Mouse (Mus musculus) embryo, embryonic 11.5 days (tissue): ENCODE measurements around the gene Ush1c.
"Not testable (repeated sequence)": the region's sequence is repeated elsewhere in the genome, so short reads cannot be mapped to it uniquely, and the experiment has no call there.

Source experiments
- DNase-seq: peaks from one replicate; pipeline ENCODE4 v3.0.0-alpha.2; 2012; ENCODE audit warnings: low read depth, low spot score

Gene Ush1c

DNA sequence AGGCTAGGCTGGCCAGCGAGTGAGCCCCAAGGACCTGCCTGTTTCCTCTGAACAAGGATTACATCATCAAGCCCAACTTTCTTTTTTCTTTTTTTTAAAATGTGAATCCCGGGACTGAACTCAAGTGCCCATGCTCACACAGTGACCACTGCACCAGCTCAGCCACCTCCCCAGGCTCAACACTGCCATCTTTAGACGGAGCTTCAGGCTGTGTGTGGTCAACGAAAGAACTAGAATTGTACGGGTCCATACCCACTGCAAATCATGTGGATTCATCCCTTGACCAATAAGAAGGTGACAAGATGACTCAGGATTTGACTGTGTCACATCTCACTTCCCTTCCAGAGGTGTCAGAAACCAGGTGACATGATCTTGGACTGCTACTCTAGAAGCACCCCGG is 33.5 kb downstream of the Ush1c start:
- DNase-seq: no peak

DNA sequence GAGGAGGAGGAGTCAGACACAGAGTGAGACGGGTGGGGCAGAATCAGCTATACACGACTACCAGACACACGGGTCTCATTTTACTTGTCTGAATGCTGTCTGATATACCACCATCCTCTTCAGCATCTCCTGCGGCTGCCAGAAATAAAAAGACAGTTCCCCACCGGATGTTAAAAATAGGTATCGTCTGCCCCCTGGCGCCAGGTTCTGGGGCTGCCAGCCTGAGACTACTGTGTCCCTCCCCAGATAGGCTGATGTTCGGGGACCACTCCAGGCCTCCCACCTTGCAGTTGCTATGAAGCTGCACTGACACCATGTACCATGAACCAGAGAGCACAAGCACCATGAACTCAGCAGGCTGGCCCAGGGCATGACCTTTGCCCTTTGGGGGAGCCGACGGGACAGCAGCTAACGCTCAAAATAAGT is 34.2 kb downstream of the Ush1c start:
- DNase-seq: no peak

DNA sequence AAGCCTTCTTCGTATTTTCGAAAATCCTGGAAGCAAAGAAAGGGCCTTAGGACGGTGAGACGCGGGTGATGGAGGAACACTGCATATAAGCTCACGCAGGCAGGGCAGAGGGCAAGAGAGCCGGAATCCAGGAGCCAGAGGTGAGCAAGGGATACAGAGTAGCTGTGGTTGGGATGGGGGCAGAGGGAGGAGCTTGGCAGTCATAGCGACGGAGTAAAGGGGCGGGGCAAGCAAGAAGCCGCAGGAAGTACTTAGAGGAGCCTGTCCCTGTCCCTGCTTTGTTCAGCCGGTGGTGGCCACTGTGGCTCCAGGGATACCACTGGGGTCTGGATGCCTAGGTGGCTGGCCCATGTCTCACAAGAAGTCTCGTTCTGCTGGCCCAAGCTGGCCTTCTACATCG is 36.7 kb downstream of the Ush1c start:
- no peak for DNase-seq

DNA sequence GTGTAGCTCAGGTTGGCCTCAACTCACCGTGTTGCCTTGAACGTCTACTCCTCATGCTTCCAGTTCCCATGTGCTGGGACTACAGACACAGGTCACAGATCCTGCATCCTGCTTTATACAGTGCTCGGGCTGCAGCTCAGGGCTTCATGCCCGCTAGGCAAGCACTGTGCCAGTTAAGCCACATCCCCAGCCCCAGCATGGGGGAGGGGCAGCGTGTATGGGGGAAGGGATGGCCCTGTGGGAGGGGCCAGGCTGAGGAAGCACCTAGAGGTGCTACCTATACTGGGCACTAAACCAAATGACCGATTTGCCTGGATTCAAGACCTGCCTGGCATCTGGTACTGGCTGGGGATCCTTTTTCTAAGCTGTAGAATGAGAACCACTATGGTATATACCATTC is 38.3 kb downstream of the Ush1c start:
- DNase-seq: no peak

DNA sequence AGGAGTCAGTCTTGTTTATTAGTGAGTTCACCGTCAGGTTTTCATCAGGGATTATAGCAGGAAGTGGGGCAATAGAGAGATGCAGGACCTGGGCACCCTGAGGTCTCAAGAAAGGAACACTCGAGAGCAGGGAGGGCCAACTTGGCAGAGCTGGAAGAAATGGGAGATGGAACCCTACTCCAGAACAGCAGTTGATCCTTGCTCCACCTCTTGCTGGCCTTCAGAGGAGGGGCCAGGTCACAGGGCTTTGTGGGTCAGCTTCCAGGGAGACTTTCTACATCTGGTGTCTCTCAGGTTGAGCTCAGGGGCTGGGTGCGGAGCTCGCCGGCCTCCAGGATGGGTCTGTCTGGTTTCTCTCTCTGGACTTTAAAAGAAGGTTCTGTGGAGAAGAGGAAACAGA is 42.9 kb downstream of the Ush1c start:
- no peak for DNase-seq

DNA sequence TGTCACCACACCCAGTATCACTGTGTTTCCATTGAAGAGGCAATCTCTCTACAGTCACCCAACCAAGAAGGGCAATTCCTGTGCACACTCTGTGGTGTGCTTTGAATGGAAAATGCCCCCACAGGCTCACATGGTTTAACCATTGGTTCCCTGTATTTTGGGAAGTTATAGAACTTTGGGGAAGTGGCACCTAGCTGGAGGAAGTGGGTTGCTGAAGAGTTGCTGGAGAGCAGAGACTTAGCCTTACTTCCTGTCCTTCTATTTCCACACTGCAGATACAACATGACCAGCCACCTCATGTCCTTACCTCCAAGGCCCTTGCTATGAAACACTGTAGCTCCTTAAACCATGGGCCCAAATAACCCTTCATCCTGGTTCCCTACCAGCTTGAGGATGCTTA is 54.1 kb downstream of the Ush1c start:
- DNase-seq: no peak

DNA sequence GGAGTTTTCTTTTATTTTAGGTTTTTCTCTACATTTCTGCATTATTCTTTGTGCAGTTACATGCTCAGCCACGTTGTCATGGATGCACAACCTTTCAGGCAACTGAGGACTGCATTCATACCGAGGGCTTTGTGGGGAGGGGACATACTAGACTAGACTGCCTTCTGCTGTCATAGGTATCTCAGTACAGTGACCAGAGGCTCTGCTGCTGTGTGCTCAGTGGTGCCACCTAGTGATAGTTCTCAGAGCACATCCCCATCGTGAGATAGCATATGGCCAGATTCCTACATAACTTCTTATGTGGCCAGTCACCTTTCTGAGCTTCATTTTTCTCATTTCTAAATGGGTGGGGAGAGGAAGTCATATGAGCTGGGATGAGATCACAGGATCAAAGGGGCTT is 56.7 kb downstream of the Ush1c start:
- peak; percentile 46 for DNase-seq

DNA sequence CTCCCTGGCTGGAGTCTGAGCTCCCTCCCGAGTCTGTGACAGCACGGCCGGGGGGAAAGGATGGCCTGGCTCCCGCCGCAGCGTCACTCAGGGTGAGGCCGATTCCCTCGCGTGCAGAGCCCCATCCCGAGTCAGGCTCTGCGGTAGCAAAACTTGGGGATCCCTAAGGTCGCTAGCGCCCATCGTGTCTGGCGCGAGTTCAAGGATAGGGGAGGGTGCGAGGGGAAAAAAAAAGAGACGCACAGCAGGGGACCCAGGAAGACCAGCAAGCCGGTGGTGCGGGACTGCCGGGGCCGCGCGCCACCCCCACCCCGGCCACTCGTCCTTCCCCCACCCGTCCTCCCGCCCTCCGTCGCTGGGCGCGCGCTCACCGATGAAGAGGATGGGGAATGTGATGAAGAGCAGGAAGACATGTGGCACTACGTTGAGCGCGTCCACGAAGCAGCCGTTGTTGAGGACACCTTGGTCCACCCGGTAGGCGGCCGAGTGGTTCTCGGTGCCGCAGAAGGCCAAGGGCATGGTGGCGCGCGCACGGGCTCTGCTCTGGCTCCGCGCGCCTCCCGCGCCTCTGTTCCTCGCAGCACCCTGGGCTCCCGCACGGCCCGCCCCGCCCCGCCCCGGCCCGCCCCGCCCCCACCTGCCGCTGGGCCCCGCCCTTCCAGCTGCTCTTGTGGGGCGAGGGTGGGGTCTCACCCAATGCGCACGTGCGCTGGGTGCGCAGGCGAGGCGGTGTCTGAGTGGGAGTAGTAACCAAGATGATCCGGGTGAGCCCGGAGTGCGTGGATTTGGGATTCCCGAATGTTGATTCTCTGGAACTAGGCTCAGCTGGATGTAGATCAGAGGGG is 58.6 kb downstream of the Ush1c start, which contains the start of gene Abcc8:
Abcc8 (minus strand) TSS at position 603 of the 845 bp plus-strand sequence.
- no peak for DNase-seq

DNA sequence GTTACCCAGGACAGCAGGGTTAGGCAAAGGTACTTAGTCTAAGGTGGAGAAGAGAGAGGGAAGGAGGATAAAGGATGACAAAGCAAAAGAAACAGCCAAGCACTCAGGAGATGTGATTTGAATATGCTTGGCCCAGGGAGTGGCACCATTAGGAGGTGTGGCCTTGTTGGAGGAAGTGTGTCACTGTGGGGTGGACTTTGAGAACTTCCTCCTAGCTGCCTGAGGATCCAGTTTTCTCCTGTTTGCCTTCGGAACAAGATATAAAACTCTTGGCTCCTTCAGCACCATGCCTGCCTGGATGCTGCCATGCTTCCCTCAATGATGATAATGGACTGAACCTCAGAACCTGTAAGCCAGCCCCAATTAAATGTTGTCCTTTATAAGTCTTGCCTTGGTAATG is 69.3 kb downstream of the Ush1c start:
- not testable (repeated sequence) for DNase-seq

DNA sequence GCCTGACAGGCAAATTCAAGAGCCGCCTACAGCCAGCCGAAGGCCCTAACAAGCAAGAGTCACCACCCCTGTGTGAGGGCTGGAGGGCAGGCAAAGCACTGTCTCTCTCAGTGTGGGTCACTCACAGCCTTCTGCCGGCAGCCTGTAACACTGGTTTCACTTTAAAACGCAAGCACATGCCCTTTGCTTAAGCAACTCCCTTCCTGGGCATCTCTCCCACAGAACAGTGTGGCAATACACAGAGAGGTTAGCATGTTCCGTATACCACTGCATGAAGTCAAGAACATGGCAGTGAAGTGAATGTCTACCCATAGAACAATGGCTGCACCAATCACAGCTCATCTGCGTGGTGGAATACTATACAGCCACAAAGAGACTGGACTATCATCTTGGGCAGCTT is 69.9 kb downstream of the Ush1c start:
- no peak for DNase-seq

DNA sequence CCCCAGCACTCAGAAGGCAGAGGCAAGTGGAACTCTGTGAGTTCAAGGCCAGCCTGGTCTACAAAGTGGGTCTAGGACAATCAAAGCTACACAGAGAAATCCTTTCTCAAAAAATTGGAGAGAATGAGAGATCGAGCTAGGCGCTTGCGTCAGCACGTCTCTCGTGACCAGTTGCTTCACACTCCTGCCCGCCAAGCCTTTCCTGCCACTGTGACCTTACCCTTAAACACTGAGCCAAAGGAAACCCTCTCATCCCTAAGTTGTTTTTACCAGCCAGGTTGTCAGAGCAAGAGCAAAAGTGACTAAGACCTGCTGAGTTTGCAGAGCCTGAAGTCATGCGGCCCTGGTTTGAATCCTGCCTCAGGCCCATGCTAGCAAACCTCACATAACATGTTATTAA is 70.4 kb downstream of the Ush1c start:
- DNase-seq: no peak

DNA sequence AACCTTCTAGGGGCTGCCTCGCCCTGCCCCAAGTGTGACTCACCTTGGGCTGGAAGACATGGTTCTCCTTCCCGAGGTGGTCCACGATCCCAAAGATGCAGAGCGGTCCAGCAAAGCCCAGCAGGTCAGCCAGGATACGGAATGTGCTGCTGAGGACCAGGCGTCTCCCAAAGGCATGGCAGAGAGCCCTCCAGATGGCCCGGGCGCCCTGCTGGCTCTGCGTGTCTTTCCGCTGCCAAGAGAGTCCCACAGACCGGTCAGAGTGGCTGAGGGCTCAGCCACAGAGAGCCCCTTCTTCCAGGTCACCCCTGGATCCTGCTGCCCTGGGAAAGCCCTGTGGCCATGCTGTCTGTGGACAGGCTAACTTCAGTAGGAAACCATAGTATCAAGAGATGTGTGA is 72.4 kb downstream of the Ush1c start:
- no peak for DNase-seq

DNA sequence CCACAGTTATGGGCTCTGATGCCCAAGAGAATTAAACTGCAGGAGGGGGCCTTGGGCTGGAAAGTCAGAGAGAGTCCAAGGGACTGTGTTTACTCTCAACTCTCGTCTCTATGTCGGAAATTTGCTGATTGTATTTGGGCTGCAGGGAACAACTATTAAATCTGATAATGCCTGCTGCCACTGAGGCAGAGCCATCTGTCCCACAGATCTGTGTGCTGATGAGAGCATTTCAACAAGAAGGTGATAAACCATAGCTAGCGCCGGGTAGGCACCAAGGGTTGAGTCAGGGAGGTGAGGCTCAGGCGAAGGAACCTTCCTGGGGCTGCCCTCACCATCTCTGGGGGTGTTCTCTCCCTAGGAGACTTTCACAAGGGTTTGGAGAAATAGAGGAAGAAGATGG is 75.6 kb downstream of the Ush1c start:
- DNase-seq: no peak

DNA sequence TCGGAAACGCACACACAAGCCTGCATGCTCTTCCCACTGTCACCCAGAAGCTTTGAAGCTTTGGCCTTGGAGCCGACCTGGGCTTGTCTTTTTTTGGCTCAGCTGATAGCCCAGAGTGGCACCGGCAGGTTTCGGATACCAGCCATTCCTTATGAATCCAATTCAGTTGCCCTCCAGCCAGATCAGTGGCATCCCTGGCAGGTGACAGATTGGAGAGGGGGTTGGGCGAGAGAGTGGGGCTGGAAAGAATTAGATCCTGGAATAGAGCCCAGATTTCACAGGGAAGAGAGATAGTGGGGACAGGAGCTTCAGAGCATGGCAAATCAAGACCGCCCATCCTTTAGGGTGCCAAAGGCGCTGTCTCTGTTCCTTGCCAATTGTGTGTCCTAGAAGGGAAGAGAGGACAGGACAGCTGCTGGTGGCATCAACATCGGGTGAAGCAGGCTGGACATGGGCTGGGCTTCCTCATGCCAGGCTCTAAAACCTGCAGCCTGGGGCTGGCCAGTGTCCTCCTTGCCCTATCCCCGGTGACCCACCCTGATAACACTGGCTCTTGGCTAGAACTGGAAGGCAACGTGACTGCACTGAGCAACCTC is 76.1 kb downstream of the Ush1c start:
- DNase-seq: no peak

DNA sequence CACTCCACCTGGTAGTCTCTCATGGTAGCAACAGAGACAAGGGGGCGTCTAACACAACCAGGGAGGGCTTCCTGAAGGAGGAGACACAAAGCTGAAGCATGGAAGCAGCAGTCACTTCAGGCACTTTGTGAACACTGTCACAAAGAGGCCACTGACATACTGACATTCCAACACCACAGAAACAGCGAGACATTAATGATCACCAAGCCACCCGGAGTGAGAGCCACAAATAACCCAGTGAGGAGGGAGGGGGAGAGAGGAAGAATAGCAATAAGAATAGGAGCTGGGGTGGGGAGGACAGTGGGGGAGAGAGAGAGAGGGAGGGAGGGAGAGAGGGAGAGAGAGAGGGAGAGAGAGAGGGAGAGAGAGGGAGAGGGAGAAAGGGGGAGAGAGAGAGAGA is 76.7 kb downstream of the Ush1c start:
- DNase-seq: no peak

DNA sequence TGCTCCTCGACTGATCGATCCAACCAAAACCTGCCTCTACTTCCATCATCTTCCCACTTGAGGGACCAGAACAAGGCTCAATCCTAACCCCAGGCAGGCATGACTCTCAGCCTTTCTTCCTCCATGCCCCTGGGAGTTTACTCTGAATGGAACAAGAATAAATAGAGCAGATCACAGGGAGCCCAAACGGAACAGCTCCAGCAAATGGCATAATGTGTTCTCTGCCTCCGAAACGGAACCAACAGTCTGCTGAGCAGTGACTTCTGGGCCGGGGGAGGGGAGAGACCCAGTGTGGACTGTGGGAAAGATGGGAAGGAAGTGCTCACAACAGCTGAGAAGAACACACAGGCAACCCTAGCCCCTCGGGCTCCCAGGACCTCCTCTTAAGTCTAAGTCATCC is 80.6 kb downstream of the Ush1c start:
- DNase-seq: no peak

DNA sequence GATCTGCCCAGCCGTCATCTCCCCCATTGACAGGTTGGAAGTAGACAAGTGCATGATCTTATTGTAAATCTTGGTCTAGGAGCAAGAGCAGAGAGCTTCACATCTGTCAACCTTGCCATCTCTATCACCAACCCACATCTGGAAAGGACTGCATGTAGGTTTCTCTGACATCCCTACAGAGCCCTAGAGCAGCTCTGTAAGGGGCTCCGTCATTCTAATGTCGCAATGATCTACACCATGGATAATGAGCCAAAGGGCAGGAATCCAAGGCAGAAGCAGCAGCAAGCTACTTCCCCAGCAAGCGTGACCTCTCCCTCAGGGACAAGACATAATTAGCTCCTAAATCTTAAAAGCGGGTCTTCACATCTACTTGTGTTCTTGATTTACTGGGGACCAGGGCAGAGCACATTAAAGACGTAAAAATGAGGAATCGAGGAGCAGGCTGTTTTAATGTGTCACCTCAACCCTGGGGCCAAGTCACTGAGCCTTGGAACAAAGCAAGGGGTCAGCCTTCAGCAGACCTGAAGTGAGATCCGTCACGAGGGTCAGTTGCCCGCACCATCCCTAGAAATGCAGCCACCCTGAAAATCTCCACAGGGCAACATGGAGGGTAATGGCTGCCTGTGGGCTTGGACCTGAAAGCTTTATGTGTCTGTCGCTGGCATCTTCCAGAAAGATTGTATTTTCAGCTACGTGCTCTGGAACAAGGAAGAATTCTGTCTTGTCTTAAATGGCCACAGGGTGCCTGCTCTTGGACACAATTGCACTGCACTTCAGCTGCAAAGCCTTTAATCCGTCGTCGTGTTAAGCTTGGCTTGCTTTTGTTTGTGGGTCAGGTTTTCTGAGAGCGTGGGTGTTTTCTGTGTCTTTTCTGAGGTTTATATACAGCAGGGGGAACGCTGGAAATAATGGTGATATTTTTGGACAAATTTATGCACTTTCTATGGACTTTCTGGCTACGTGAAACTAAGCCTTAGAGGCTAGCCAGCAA is 83.5 kb downstream of the Ush1c start:
- DNase-seq: no peak

DNA sequence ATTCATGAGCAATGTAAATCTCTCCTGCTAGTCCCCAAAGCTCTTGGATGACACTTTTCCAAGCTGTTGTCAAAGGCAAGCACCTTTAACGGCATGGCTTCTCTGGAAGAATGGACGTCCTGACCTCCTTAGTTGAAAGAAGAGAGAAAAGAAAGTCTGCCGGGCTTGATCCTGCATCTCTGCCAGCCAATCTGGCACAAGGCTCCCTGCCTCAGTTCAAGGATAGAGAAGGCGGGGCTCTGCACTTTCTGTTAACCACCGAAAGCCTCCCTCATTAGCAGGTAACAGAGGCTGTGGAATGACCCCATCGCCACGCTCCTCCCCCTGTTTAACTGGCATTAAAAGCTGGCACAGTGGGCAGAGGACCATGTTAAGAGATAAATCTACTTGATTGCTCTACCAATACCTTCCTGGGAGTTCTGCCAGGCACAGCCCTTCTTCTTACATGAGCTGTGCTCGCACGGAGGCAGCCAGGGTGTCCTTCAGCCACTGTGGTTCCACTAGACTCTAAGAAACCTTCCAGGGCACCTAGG is 85.4 kb downstream of the Ush1c start:
- no peak for DNase-seq

DNA sequence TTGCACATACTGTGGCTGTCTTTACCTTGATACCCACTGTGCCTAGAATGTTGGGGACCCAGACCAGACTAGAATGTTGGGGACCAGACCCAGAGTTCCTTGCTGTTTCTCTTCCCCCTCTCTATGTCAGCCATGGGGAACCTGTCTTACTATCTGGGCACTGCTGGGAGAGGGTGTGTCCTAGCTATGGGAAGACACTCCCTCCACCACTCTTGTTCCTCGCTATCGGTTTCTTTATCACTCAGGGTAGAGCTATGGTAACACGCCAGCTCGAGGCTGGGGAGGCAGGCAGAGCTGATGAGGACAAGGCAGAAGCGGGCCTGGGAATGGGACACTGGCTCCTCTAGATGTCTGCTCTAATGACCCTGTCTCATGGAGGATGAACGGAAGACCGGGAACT is 90.9 kb downstream of the Ush1c start:
- no peak for DNase-seq

DNA sequence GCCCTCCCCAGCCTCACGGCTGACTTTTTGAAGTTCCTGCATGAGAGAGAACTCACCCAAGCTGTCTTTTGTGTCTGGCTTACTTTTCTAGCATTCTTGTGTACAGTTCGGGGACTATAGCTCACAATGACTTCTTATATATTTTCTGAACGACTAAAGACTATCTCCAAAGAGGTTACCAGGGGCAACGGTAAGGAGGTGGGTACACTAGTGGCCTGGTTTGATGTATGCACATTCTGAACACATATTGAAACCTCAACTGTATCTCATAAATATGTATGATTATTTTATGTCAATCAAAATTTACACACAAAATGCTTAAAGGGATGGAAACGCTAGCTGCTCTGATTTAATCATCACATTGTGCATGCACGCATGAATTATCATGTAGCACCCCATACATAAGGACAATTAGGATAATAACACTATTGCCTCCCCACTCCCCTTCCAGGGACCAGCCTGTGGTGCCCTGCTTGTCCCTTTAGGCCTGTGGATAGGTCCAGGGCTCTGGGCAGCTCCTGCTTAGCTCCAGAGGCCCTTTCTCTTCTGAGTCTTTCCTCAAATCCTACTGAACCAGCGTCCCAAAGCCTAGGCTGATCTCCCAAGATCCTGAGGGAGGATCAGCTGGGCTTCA is 91.5 kb downstream of the Ush1c start:
- no peak for DNase-seq
